Mouse (Mus musculus): ENCODE measurements around the gene E430018J23Rik. TPM values are rescaled to one million over a fixed set of nuclear protein-coding genes. Genes with fewer than 3 reads are reported as not detected.
"Not testable (repeated sequence)": the region's sequence is repeated elsewhere in the genome, so short reads cannot be mapped to it uniquely, and the experiment has no call there.

E430018J23Rik gene
- polyA plus RNA-seq, 1 experiment from 2014 or later: 1.3 TPM

DNA sequence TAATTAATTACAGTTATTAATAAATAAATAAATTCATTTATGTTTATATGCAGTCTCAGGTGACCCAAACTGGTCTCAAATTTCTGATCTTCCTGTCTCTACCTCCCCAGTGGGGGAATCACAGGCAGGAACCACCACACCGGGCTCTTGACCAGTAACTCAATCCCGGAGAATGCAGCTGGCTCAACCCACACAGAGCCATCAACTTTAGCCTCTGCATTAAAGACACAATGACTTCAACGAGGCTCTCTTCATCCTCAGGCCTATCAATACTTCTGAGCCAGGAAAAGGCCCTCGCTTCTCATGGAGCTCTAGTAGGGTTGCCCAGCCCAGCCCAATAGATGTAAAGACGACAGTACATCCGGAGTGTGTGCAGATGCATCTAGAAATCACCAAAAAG lies 10.7 kb upstream of the E430018J23Rik start:
- not testable (repeated sequence) for H3K9me3 ChIP-seq (replicated peaks); H3K27me3 ChIP-seq; DNase-seq; H3K4me2 ChIP-seq; H3K27ac ChIP-seq; H3K36me3 ChIP-seq; H3K4me3 ChIP-seq (replicated peaks); ATAC-seq (ENCODE audit: low read depth); H3K9ac ChIP-seq
- 82% methylated on average over 6 of the region's 6 CpGs for WGBS (ENCODE audit: insufficient replicate concordance)
- peaks cover 28% of the 10 kb centered on the region for H3K4me1 ChIP-seq (replicated peaks)

DNA sequence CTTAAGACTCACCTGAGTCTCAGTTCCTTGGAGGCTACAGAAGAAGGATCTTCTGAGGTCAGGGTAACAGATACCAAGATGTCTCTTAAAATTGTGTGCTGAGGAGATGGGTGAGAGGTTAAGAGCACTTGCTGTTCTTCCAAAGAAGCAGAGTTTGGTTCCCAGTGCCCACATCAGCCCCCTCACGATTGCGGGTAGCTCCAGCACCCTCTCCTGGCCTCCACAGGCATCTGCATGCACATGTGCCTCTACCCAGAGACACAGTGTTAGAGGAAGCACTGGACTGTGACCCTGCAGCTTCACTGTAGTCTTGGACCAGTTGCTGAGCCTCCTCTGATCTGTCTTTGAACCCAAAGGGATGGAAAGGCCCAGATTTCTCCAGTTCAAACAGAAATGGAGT lies 9.6 kb upstream of the E430018J23Rik start:
- H3K36me3 ChIP-seq: 0 out of 2 replicates have a peak, but pooled peaks cover 4% of the 10 kb centered on the region
- DNase-seq (no peak), ATAC-seq (ENCODE audit: low read depth) (no peak)
- H3K27ac ChIP-seq: no peak overlapping the region
- H3K9me3 ChIP-seq (replicated peaks): no peaks in the 10 kb centered on the region; the same call in 1 of the 2 replicates
- no peak overlapping the region for H3K4me3 ChIP-seq (replicated peaks)
- no peak overlapping the region for H3K4me2 ChIP-seq
- H3K9ac ChIP-seq: no peak overlapping the region
- H3K4me1 ChIP-seq (replicated peaks): peaks cover 28% of the 10 kb centered on the region
- H3K27me3 ChIP-seq: 0 out of 2 replicates have a peak, but pooled peaks cover 2% of the 10 kb centered on the region
- 29% methylated on average over 2 of the region's 2 CpGs for WGBS (ENCODE audit: insufficient replicate concordance)

DNA sequence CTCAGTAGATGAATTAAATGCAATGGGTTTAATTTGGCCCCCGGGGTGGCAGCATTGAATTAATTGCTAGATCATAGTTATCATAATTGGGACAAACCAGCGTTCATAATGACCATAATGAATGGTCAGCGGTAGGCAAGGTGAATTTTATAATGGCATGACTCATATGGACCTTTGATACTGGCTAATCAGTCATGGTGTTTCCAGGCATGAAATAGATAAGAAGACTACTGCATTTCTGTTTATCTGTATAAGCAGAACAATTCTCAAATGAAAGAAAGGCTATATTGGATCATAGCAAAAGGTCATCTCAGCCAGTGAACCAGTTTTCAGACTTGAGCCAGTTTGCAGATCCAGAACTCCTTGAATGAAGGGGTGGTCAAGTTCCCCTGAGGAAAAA lies 6.9 kb upstream of the E430018J23Rik start:
- Histone ChIP-seq H3K27ac (no peak overlapping the region), H3K4me3 (replicated peaks) (no peak overlapping the region), H3K4me1 (replicated peaks) (peaks cover 16% of the 10 kb centered on the region), H3K9ac (no peak overlapping the region), H3K27me3 (peaks cover 13% of the 10 kb centered on the region), H3K4me2 (no peak overlapping the region), H3K9me3 (replicated peaks) (no peaks in the 10 kb centered on the region; the same call in 1 of the 2 replicates), H3K36me3 (0 out of 2 replicates have a peak, but pooled peaks cover 4% of the 10 kb centered on the region)
- ATAC-seq (ENCODE audit: low read depth) (no peak), DNase-seq (no peak)
- WGBS (ENCODE audit: insufficient replicate concordance): 43% methylated on average over 3 of the region's 3 CpGs

DNA sequence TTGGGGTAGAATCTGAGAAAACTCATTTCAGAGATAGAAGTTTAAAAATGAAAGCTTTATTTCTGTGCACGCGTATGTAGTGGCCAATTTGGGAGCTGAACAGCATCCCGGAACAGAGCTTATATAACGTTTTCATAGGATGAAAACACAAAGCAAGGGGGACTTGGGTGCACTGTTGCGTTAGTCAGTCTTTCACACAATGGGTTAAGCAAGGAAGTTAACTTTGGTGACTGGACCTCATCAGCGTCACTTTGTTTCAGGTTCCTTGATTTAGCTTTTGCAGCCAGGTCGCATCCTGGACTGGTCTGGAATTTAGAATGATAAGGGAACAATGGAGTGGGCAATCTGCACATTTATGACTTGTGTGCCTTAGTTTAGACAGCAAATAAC lies 510 bp upstream of the E430018J23Rik start:
- peak overlapping the region; percentile 64 for H3K9ac ChIP-seq
- peak overlapping the region; percentile 71 for H3K4me3 ChIP-seq (replicated peaks)
- DNase-seq (no peak), ATAC-seq (ENCODE audit: low read depth) (no peak)
- peaks cover 12% of the 10 kb centered on the region for H3K36me3 ChIP-seq
- WGBS (ENCODE audit: insufficient replicate concordance): 18% methylated on average over 7 of the region's 7 CpGs
- peaks cover 11% of the 10 kb centered on the region for H3K27me3 ChIP-seq
- H3K9me3 ChIP-seq (replicated peaks): no peaks in the 10 kb centered on the region
- peak overlapping the region; percentile 89 for H3K4me2 ChIP-seq
- peak overlapping the region; percentile 48; the same call in 1 of the 2 replicates for H3K27ac ChIP-seq
- H3K4me1 ChIP-seq (replicated peaks): peaks cover 21% of the 10 kb centered on the region

DNA sequence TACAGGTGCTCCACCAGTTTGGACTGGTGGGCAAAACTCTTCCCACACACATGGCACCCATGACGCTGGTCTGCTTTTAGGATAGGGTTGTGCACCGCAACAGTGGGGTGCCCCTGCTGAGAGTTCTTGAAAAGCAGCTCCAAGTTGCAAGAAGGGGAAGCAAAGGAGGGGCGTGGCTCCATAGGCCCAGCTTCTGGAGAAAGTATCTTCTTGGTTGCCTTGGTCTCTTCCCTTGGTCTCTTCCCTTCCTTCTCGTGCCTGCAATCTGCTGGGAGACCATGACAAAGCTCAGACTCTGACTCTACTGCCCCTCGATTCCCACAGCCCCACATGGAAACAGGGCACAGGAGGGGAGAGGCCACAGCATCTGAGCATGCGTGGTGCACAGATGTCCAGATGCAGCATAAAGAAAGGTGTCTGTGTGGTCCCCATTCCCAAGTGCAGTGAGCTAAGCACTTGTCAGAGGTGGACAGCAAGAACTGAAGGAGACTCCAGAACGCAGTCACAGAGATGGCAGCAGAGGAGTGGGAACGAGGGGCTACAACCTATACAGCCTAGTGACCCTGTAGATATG lies 1.1 kb downstream of the E430018J23Rik start:
- no peak for DNase-seq

DNA sequence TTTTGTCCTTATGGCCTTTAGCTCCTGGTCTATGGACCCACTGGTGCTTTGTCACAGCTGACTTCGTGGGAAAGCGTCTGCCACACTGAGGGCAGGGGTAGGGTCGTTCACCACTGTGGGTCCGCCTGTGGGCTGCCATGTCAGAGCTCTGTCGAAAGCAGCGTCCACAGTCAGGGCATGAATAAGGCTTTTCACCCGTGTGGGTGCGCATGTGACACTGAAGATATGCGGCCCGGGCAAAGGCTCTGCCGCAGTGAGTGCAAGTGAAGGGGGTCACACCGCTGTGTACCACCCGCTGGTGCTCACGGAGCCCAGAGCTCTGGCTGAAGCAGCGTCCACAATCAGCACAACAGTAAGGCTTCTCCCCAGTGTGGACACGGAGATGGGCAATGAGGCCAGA lies 1.9 kb downstream of the E430018J23Rik start:
- Histone ChIP-seq H3K9ac (no peak overlapping the region), H3K36me3 (peaks cover 12% of the 10 kb centered on the region), H3K27me3 (peaks cover under 1% of the 10 kb centered on the region; the same call in 1 of the 2 replicates), H3K4me1 (replicated peaks) (peaks cover 22% of the 10 kb centered on the region), H3K9me3 (replicated peaks) (no peaks in the 10 kb centered on the region), H3K4me2 (no peak overlapping the region), H3K4me3 (replicated peaks) (no peak overlapping the region), H3K27ac (no peak overlapping the region)
- no peak for ATAC-seq (ENCODE audit: low read depth)
- DNase-seq: no peak
- WGBS (ENCODE audit: insufficient replicate concordance): 87% methylated on average over 16 of the region's 16 CpGs

More for the DNA sequence above, 1.1 kb downstream of the E430018J23Rik start:
- Histone ChIP-seq H3K36me3 (peaks cover 12% of the 10 kb centered on the region), H3K4me2 (peak overlapping the region; percentile 89), H3K27ac (no peak overlapping the region), H3K9ac (peak overlapping the region; percentile 83), H3K4me1 (replicated peaks) (peaks cover 21% of the 10 kb centered on the region), H3K9me3 (replicated peaks) (no peaks in the 10 kb centered on the region), H3K27me3 (peaks cover 5% of the 10 kb centered on the region; the same call in 1 of the 2 replicates), H3K4me3 (replicated peaks) (peak overlapping the region; percentile 71)
- 62% methylated on average over 8 of the region's 8 CpGs for WGBS (ENCODE audit: insufficient replicate concordance)
- ATAC-seq (ENCODE audit: low read depth): no peak

DNA sequence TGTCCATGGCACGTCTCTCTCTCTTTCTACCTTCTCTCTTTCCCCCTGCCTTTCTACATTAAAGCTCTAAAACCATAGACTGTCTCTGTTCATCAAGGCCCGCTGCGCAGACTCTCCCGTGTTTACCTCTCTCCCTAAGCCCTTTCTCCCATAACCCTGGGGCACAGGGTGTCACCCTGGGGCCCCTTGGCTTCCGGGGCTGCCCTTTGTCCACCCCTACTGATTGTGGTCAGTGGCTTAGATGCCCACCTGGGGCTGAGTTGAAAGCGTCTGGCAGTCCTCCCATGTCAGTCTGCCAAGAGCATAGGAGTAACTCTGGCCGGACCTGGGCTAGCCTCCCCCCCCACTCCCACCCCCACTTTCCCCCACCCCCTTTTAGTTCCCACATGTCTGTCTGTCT lies 3.1 kb downstream of the E430018J23Rik start:
- Histone ChIP-seq H3K27ac (no peak overlapping the region), H3K36me3 (peaks cover 16% of the 10 kb centered on the region), H3K4me2 (no peak overlapping the region), H3K4me3 (replicated peaks) (no peak overlapping the region), H3K9ac (no peak overlapping the region), H3K27me3 (no peaks in the 10 kb centered on the region), H3K4me1 (replicated peaks) (peaks cover 28% of the 10 kb centered on the region), H3K9me3 (replicated peaks) (no peaks in the 10 kb centered on the region)
- no peak for DNase-seq
- WGBS (ENCODE audit: insufficient replicate concordance): 71% methylated on average over 7 of the region's 7 CpGs
- no peak for ATAC-seq (ENCODE audit: low read depth)

DNA sequence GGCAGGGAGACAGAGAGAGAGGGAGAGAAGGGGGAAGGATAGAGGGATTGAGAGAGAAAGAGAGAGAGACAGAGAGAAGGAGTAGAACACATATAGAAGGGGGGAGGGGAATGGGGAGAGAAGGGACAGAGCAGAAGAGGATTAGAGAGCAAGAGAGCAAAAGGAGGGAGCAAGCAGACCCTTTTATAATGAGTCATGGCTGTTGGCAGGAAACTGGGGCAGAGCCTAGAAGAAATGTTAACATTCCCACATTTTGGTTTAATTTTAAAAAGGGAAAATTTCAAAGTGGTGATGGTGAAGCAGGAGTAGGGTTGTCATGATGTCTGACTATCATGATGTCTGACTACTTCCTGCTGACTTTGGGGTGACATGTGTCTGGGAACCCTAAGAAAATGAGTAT lies 5.2 kb downstream of the E430018J23Rik start:
- H3K9me3 ChIP-seq (replicated peaks); H3K4me2 ChIP-seq; ATAC-seq (ENCODE audit: low read depth); H3K9ac ChIP-seq; H3K4me3 ChIP-seq (replicated peaks); H3K27me3 ChIP-seq; DNase-seq; H3K27ac ChIP-seq: not testable (repeated sequence)
- Histone ChIP-seq H3K36me3 (peaks cover 31% of the 10 kb centered on the region), H3K4me1 (replicated peaks) (peaks cover 18% of the 10 kb centered on the region)

DNA sequence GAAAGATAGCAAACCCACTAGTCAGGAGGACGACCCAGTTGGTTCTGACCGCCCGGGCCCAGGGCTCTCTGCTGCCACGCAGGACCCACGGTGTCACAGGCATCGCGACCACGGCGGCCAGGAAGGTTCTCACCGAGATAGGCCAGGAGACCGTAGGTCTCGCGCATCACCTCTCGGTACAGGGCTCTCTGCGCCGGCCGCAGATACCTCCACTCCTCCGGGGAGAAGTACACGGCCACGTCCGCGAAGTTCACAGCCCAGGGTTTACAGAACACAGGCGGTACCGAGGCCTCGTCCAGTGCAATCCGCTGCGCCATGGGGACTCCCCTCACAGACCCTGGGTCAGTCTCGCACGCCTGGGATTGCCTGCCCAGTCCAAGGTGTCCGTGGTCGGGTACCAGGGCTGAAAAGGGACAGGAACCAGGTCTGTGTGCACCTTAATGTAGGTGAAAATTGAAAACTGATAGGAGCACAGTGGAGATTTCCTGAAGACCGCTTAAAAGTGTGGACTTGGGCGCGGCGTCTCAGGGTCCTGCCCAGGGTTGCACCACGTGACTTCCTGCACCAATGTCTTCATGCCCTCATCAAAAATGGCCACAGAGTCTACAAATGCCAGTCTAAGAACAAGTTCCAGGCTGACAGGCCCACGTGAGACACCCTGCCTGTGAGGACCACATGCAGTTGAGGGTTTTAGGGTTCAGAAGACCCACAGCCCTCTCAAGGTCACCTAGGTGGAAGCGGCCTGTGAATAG lies 6.6 kb downstream of the E430018J23Rik start, which contains the start of gene 9130019O22Rik:
9130019O22Rik (minus strand) TSS at position 526 of the 752 bp plus-strand sequence.
- Histone ChIP-seq H3K36me3 (peaks cover 38% of the 10 kb centered on the region), H3K4me1 (replicated peaks) (peaks cover 7% of the 10 kb centered on the region), H3K4me3 (replicated peaks) (peak within 1 kb of the TSS; percentile 67), H3K27me3 (no peaks in the 10 kb centered on the region), H3K27ac (peak within 1 kb of the TSS; percentile 26; the same call in 1 of the 2 replicates), H3K4me2 (peak within 1 kb of the TSS; percentile 88), H3K9ac (peak within 1 kb of the TSS; percentile 78), H3K9me3 (replicated peaks) (peaks cover 6% of the 10 kb centered on the region; the same call in 1 of the 2 replicates)
- peak; percentile 85 for DNase-seq
- 10% methylated on average over 38 of the region's 38 CpGs for WGBS (ENCODE audit: insufficient replicate concordance)
- peak; percentile 86 for ATAC-seq (ENCODE audit: low read depth)

DNA sequence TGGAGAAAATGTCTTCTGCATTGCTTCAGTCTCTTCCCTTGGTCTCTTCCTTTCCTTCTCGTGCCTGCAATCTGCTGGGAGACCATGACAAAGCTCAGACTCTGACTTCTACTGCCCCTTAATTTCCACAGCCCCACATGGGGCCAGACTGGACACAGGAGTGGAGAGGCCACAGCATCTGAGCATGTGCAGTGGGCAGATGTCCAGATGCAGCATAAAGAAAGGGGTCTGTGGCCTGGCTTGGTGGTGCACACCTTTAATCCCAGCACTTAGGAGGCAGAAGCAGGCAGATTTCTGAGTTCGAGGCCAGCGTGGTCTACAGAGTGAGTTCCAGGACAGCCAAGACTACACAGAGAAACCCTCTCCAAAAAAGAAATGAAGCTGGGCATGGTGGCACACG lies 7.9 kb downstream of the E430018J23Rik start:
- H3K4me3 ChIP-seq (replicated peaks); H3K9me3 ChIP-seq (replicated peaks); ATAC-seq (ENCODE audit: low read depth); H3K27me3 ChIP-seq; H3K4me2 ChIP-seq; H3K27ac ChIP-seq; DNase-seq; H3K9ac ChIP-seq; H3K4me1 ChIP-seq (replicated peaks): not testable (repeated sequence)
- 79% methylated on average over 4 of the region's 4 CpGs for WGBS (ENCODE audit: insufficient replicate concordance)
- H3K36me3 ChIP-seq: peaks cover 29% of the 10 kb centered on the region

DNA sequence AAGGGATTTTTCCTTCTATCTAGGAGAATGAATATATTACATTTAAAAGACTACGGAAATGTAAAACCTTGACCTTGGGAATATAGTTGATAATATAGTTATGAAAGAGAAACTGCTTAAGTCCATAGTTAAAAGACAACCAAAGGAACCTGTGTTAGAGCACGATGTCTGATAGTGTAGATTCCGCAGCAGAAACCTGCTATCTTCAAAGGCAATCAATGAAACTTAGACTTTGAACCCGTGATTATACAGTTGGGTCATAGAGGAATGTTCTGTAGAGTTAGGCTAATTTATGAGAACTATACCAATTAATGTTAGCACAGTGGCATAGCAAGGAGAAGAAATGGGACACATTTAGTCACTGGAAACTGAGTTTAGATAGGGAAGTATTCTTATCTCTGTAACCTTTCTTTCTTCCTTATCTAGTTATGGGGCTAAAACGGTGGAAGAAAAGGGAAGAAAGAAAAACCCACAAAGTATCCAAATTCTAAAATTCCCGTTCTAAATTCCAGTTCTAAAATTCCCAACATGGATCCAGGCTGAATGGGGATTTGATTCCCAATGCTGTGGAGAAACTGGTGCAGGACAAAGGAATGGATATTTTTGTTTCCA lies 15.0 kb downstream of the E430018J23Rik start:
- H3K4me3 ChIP-seq (replicated peaks): no peak overlapping the region

More for the DNA sequence above, 15.0 kb downstream of the E430018J23Rik start:
- H3K27me3 ChIP-seq: no peaks in the 10 kb centered on the region
- H3K4me1 ChIP-seq (replicated peaks): peaks cover 27% of the 10 kb centered on the region
- H3K9ac ChIP-seq: no peak overlapping the region
- H3K36me3 ChIP-seq: peaks cover 21% of the 10 kb centered on the region
- DNase-seq: no peak
- WGBS (ENCODE audit: insufficient replicate concordance): 32% methylated on average over 6 of the region's 6 CpGs
- ATAC-seq (ENCODE audit: low read depth): no peak
- no peak overlapping the region for H3K4me2 ChIP-seq
- H3K27ac ChIP-seq: no peak overlapping the region
- H3K9me3 ChIP-seq (replicated peaks): no peaks in the 10 kb centered on the region
